Mouse (Mus musculus): ENCODE measurements around the gene Olfr251. TPM values are rescaled to one million over a fixed set of nuclear protein-coding genes. Genes with fewer than 3 reads are reported as not detected.
"Not testable (repeated sequence)": the region's sequence is repeated elsewhere in the genome, so short reads cannot be mapped to it uniquely, and the experiment has no call there.

The Olfr251 gene
- not detected in 2 replicates for polyA plus RNA-seq (2015; fragmentation: Nextera tagmentation; extraction: Ambion mirVana)

DNA sequence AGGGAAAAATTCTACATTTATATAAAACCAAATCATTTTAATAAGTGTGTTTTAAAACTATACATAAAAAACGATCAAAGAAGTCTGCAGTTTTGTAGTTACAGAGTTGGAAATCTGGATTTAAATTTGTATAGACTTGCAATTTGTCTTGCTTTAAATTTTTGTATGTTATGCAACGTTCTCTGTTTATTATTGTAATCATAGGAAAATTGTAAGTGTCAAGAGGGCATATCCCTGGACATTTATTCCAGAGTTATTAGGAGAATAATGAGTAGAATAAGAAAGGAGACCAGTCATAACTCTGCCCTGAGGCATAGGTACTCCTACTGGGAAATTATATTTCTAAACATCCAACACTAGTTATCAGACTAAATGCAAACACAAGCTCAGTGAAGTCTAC, at the start of gene Olfr251:
Gene Olfr251, plus strand, starts transcription at position 301 of the 400 bp plus-strand sequence.
- Histone ChIP-seq H3K4me2 (no peak within 1 kb of the TSS), H3K9me3 (replicated peaks) (no peaks in the 10 kb centered on the region), H3K9ac (no peak within 1 kb of the TSS), H3K36me3 (replicated peaks) (no peaks in the 10 kb centered on the region), H3K27ac (replicated peaks) (no peak within 1 kb of the TSS), H3K4me1 (replicated peaks) (no peaks in the 10 kb centered on the region), H3K27me3 (no peaks in the 10 kb centered on the region), H3K4me3 (replicated peaks) (no peak within 1 kb of the TSS)
- 35% methylated on average over 2 of the region's 2 CpGs for WGBS (ENCODE audit: insufficient replicate concordance)
- ATAC-seq (ENCODE audit: insufficient read depth), result no peak

DNA sequence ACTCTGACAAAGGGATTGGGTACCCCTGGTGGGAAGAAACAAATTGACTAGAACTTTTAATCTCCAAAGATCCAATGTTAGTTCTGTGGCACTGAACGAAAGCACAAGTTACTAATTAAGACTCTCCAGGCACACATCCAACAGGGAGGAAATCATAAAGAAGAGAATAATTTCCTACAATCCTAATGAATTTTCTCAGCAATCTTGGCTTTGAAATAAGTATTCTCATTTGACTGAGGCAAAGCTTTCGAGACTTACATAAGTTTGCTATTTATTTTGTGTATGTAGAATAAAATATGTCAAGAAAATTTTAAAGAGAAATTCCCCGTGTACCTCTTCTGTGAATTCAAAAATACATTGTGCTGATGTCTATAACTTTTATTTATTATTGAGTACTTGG, 48.1 kb upstream of the Olfr251 start, which contains the start of gene Olfr25:
Gene Olfr25, plus strand, starts transcription at position 301 of the 400 bp plus-strand sequence.
- 45% methylated on average over 3 of the region's 3 CpGs for WGBS (ENCODE audit: insufficient replicate concordance)
- Histone ChIP-seq H3K4me3 (replicated peaks) (no peak within 1 kb of the TSS), H3K27me3 (no peaks in the 10 kb centered on the region), H3K36me3 (replicated peaks) (no peaks in the 10 kb centered on the region), H3K27ac (replicated peaks) (no peak within 1 kb of the TSS), H3K4me1 (replicated peaks) (no peaks in the 10 kb centered on the region), H3K9ac (no peak within 1 kb of the TSS), H3K4me2 (no peak within 1 kb of the TSS), H3K9me3 (replicated peaks) (no peaks in the 10 kb centered on the region)
- ATAC-seq (ENCODE audit: insufficient read depth), result no peak

DNA sequence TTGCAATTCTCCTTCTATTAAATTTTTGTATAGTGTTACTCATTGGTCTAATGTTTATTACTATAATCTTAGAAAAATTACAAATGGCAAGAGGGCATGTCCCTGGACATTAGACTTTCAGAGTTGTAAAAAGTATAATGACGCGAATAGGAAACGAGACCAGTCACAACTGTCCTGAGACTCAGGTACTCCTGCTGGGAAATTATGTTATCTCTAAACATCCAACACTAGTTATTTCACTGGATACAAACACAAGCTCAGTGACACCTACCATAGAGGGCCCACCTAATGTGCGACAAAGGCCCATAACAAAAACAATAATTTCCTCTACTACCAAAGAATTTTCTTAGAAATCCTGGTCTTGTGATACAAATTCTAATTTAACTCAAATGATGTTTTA, 28.8 kb upstream of the Olfr251 start, which contains the start of gene Olfr898:
Gene Olfr898, plus strand, starts transcription at position 301 of the 400 bp plus-strand sequence.
- 76% methylated on average over 4 of the region's 4 CpGs for WGBS (ENCODE audit: insufficient replicate concordance)
- no peak for ATAC-seq (ENCODE audit: insufficient read depth)
- no peaks in the 10 kb centered on the region for H3K27me3 ChIP-seq
- no peak within 1 kb of the TSS for H3K9ac ChIP-seq
- no peak within 1 kb of the TSS for H3K4me3 ChIP-seq (replicated peaks)
- H3K4me2 ChIP-seq, result no peak within 1 kb of the TSS
- H3K36me3 ChIP-seq (replicated peaks), result no peaks in the 10 kb centered on the region
- no peaks in the 10 kb centered on the region; the same call in 1 of the 2 replicates for H3K9me3 ChIP-seq (replicated peaks)
- H3K27ac ChIP-seq (replicated peaks), result no peak within 1 kb of the TSS
- H3K4me1 ChIP-seq (replicated peaks), result no peaks in the 10 kb centered on the region

DNA sequence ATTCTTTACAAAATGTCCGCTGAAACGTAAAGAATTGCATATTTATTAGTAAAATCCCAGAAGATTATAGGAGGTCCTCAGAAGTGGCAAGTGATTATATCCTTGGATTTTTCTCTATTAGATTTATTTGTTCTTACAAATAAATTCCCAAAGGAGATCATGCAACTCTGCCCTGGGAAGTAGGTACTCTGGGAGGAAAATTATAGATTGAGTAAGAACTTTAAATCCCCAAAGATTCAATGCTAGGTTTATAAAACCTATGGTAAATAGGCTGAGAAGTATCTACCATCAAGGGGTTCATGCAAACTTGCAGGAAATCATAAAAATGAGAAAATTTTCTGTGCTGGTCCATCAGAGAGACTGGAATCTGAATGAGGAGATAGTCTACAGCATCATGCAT, 10.3 kb upstream of the Olfr251 start, which contains the start of gene Olfr250:
Gene Olfr250, plus strand, starts transcription at position 301 of the 400 bp plus-strand sequence.
- no peaks in the 10 kb centered on the region for H3K9me3 ChIP-seq (replicated peaks)
- H3K4me3 ChIP-seq (replicated peaks), result no peak within 1 kb of the TSS
- no peak within 1 kb of the TSS for H3K27ac ChIP-seq (replicated peaks)
- H3K9ac ChIP-seq, result no peak within 1 kb of the TSS
- no peaks in the 10 kb centered on the region for H3K4me1 ChIP-seq (replicated peaks)
- 61% methylated on average over 2 of the region's 2 CpGs for WGBS (ENCODE audit: insufficient replicate concordance)
- H3K27me3 ChIP-seq, result no peaks in the 10 kb centered on the region
- no peak within 1 kb of the TSS for H3K4me2 ChIP-seq
- H3K36me3 ChIP-seq (replicated peaks), result no peaks in the 10 kb centered on the region
- no peak for ATAC-seq (ENCODE audit: insufficient read depth)

DNA sequence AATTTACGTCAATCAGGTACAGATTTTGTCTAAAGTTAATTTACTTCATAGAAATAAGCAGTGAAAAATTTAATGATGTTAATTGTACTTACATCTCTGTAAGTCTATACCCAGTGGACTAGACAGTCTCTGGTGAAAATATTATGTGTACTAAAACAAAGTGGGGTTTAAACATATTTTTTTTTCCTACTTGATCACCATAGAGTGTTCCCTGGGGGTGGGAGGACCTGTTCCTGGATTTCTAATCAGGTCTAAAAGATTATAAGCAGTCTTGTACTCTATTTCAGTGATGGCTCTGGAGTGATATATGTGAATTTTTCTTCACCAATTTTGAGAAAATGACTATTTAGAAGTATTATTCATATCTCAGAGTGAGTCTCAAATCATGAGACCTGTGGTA, 24.5 kb downstream of the Olfr251 start, which contains the start of gene Olfr147:
Gene Olfr147, plus strand, starts transcription at position 301 of the 400 bp plus-strand sequence.
- no peak within 1 kb of the TSS for H3K4me2 ChIP-seq
- no peaks in the 10 kb centered on the region for H3K9me3 ChIP-seq (replicated peaks)
- no peak within 1 kb of the TSS for H3K4me3 ChIP-seq (replicated peaks)
- ATAC-seq (ENCODE audit: insufficient read depth), result no peak
- H3K36me3 ChIP-seq (replicated peaks), result no peaks in the 10 kb centered on the region
- H3K4me1 ChIP-seq (replicated peaks), result no peaks in the 10 kb centered on the region
- no peak within 1 kb of the TSS for H3K27ac ChIP-seq (replicated peaks)
- H3K27me3 ChIP-seq, result no peaks in the 10 kb centered on the region
- no peak within 1 kb of the TSS for H3K9ac ChIP-seq
- 61% methylated on average over 1 of the region's 1 CpGs for WGBS (ENCODE audit: insufficient replicate concordance)

DNA sequence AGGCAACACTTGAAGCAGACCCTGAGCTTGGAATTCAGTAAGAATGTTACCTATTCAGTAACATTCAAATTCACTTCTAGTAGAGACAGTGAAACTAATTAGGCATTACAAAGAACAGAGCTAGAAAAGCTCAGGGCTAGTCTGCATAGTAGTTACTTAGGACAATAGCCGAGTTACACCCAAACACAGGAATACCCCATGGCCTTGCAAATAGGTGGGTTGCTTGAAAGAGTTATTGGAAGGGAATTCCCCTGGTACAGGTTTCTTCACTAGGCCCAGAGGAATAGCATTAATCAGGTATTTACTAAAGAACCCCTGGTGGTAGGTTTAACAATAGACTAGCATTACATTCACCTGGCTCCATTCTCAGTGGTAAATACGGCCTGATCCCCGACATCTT, 30.6 kb downstream of the Olfr251 start:
- H3K9ac ChIP-seq; H3K36me3 ChIP-seq (replicated peaks); ATAC-seq (ENCODE audit: insufficient read depth); H3K4me1 ChIP-seq (replicated peaks); H3K27me3 ChIP-seq; H3K4me3 ChIP-seq (replicated peaks); H3K4me2 ChIP-seq; H3K9me3 ChIP-seq (replicated peaks); H3K27ac ChIP-seq (replicated peaks): not testable (repeated sequence)
- 63% methylated on average over 3 of the region's 3 CpGs for WGBS (ENCODE audit: insufficient replicate concordance)

DNA sequence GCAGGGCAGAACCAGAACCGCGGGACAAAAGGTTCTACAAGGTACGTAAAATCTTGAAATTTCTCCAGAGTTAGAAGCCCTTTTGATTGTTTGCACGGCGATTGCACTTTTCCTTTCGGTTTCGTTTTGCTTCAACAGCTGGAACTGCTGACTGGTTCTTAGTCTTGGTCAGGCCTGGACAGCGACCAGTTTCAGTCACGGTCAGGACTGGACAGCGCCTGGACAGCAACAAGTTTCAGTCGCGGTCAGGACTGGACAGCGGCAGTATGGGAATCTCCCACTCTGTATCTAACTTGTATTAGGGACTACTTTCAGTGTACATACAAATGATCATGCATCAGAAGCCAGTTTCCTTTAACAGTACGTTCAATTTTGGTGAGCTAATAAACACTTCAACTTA, 36.6 kb downstream of the Olfr251 start:
- H3K4me3 ChIP-seq (replicated peaks); H3K4me1 ChIP-seq (replicated peaks); H3K27me3 ChIP-seq; H3K9me3 ChIP-seq (replicated peaks); H3K4me2 ChIP-seq; H3K36me3 ChIP-seq (replicated peaks); H3K9ac ChIP-seq; ATAC-seq (ENCODE audit: insufficient read depth); H3K27ac ChIP-seq (replicated peaks): not testable (repeated sequence)
- 82% methylated on average over 14 of the region's 14 CpGs for WGBS (ENCODE audit: insufficient replicate concordance)

DNA sequence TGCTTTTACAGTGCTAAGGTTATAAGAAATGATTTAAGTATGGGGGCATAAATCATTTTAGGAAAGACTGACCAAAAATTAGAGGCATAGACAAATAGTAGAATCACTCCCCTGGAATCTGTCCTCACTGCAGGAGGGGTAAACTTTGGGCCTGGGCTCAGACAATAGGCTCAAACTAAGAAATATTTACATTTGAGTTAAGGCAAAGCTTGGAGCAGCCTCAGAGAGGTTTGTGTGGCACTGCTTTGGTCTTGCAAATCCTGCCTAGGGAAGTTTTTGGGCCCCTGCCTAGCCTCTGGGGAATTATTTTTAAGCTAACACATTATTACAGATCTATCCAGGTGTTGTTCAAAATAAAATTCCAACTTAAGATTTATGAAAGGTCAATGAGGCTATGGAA, 46.9 kb downstream of the Olfr251 start:
- no peak overlapping the region for H3K9ac ChIP-seq
- H3K27ac ChIP-seq (replicated peaks), result no peak overlapping the region
- ATAC-seq (ENCODE audit: insufficient read depth), result no peak
- no peak overlapping the region for H3K4me2 ChIP-seq
- H3K4me3 ChIP-seq (replicated peaks), result no peak overlapping the region
- H3K9me3 ChIP-seq (replicated peaks), result no peaks in the 10 kb centered on the region
- H3K27me3 ChIP-seq, result no peaks in the 10 kb centered on the region
- H3K36me3 ChIP-seq (replicated peaks), result no peaks in the 10 kb centered on the region
- no peaks in the 10 kb centered on the region for H3K4me1 ChIP-seq (replicated peaks)

DNA sequence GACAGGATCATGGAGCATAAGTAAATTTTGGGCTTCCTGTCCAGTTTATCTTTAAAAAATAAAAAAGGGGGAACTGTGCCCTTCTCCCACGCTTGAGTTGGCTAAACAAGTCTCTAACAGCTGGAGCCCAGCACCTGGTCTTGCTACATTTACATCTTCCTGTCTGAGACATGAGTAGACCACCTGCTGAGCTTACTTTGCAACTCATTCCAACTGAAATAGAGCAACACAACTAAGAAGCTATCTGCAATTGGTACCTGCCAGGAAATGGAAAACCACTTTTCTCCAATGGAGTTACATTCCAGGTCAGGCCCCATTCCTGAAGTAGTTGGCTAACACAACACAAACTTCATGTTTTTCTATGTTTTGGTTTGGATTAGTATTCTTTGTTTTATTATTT, 50.1 kb downstream of the Olfr251 start:
- Histone ChIP-seq H3K9ac (no peak overlapping the region), H3K27ac (replicated peaks) (no peak overlapping the region), H3K4me2 (no peak overlapping the region), H3K27me3 (no peaks in the 10 kb centered on the region), H3K9me3 (replicated peaks) (no peaks in the 10 kb centered on the region), H3K4me1 (replicated peaks) (no peaks in the 10 kb centered on the region), H3K4me3 (replicated peaks) (no peak overlapping the region), H3K36me3 (replicated peaks) (no peaks in the 10 kb centered on the region)
- ATAC-seq (ENCODE audit: insufficient read depth), result no peak
- WGBS (ENCODE audit: insufficient replicate concordance), result 26% methylated on average over 1 of the region's 1 CpGs

DNA sequence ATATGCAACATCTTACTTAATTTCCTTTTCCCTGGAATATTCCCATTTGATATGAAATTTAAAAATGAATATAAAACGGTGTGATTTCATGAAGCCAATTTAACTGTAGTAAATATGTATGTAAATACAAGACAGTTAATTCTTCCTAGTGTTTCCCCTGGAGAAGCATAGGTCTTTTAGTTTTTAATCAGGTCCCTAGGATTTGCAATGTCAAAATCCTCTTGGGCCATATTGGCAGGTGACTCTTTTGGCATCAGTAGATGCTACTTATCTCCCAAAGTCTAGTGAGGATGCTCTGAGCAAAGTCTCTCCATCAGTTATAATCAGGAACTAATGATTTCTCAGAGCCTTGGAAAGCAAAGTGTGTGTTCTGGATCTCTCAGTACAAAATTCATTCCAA, 52.3 kb downstream of the Olfr251 start, which contains the start of gene Olfr901:
Gene Olfr901, plus strand, starts transcription at position 301 of the 400 bp plus-strand sequence.
- no peaks in the 10 kb centered on the region for H3K36me3 ChIP-seq (replicated peaks)
- no peak for ATAC-seq (ENCODE audit: insufficient read depth)
- H3K4me3 ChIP-seq (replicated peaks), result no peak within 1 kb of the TSS
- 60% methylated on average over 1 of the region's 1 CpGs for WGBS (ENCODE audit: insufficient replicate concordance)
- no peak within 1 kb of the TSS for H3K27ac ChIP-seq (replicated peaks)
- H3K4me2 ChIP-seq, result no peak within 1 kb of the TSS
- no peaks in the 10 kb centered on the region for H3K9me3 ChIP-seq (replicated peaks)
- no peaks in the 10 kb centered on the region for H3K27me3 ChIP-seq
- no peaks in the 10 kb centered on the region for H3K4me1 ChIP-seq (replicated peaks)
- H3K9ac ChIP-seq, result no peak within 1 kb of the TSS
